Mouse (Mus musculus) frontal cortex, postnatal 10 days (tissue): ENCODE results near the gene Olfr1241.

Source experiments
- DNase-seq, 2 experiments: peaks; one replicate each; pipeline ENCODE4 v3.0.0; 2022; ENCODE audit warnings: low spot score in 2 of 2, mixed read lengths in 1 of 2

Olfr1241 gene

GRCm38 (mm10) chr2:89487026-89487425 lies at the start of gene Olfr1241:
TSS of gene Olfr1241 (minus strand) at chr2:89487126.
- DNase-seq = no peak

GRCm38 (mm10) chr2:89531387-89531786 lies 44.5 kb upstream of the Olfr1241 start, which contains the start of gene Olfr1243:
TSS of gene Olfr1243 (minus strand) at chr2:89531487.
- DNase-seq = no peak

GRCm38 (mm10) chr2:89498235-89498634 lies 11.3 kb upstream of the Olfr1241 start, which contains the start of gene Olfr1242:
TSS of gene Olfr1242 (minus strand) at chr2:89498335.
- no peak for DNase-seq

GRCm38 (mm10) chr2:89442900-89443299 lies 44.0 kb downstream of the Olfr1241 start, which contains the start of gene Olfr1240:
TSS of gene Olfr1240 (minus strand) at chr2:89443000.
- DNase-seq = no peak
